Mouse (Mus musculus) midbrain, embryonic 13.5 days (tissue): ENCODE measurements around the gene Fbxo33. TPM values are rescaled to one million over a fixed set of nuclear protein-coding genes. Genes with fewer than 3 reads are reported as not detected.
"Not testable (repeated sequence)": the region's sequence is repeated elsewhere in the genome, so short reads cannot be mapped to it uniquely, and the experiment has no call there.

Source experiments
- ATAC-seq: fragments of 200-750 bp; cut with Nextera tagmentation; 2 replicates; pipeline ENCODE4 v1.8.0; 2017; ENCODE audit warnings: mild to moderate bottlenecking, moderate TSS enrichment, moderate library complexity
- H3K27ac ChIP-seq: fragments of 300-500 bp; sonication (generic); 2 replicates; pipeline ENCODE4 v1.5.1; 2015; ENCODE audit warnings: inconsistent platforms, mild to moderate bottlenecking, moderate library complexity
- H3K27me3 ChIP-seq: fragments of 300-500 bp; sonication (generic); 2 replicates; pipeline ENCODE4 v1.6.1; 2015; ENCODE audit warnings: mild to moderate bottlenecking, inconsistent platforms
- H3K36me3 ChIP-seq: fragments of 300-500 bp; sonication (generic); 2 replicates; pipeline ENCODE4 v1.6.1; 2015; ENCODE audit warnings: mild to moderate bottlenecking, inconsistent platforms
- H3K4me1 ChIP-seq: fragments of 300-500 bp; sonication (generic); replicated peaks from 2 replicates; pipeline ENCODE4 v1.6.1; 2015; ENCODE audit warnings: inconsistent platforms
- H3K4me2 ChIP-seq: fragments of 300-500 bp; sonication (generic); replicated peaks from 2 replicates; pipeline ENCODE4 v1.6.1; 2015; ENCODE audit warnings: moderate library complexity, mild to moderate bottlenecking, inconsistent platforms
- H3K4me3 ChIP-seq: fragments of 300-500 bp; sonication (generic); replicated peaks from 2 replicates; pipeline ENCODE4 v1.5.1; 2015; ENCODE audit warnings: mild to moderate bottlenecking, inconsistent platforms
- H3K9ac ChIP-seq: fragments of 300-500 bp; sonication (generic); replicated peaks from 2 replicates; pipeline ENCODE4 v1.6.1; 2015; ENCODE audit warnings: mild to moderate bottlenecking, inconsistent platforms
- H3K9me3 ChIP-seq: fragments of 300-500 bp; sonication (generic); 2 replicates; pipeline ENCODE4 v1.6.1; 2016; ENCODE audit warnings: mild to moderate bottlenecking, inconsistent platforms
- WGBS: fragments of 180-500 bp; shearing (Covaris S2); methylation state at CpG from one replicate; pipeline ENCODE4 v1.1.7; 2015; 5-methylcytosine and 5-hydroxymethylcytosine counted together
- polyA plus RNA-seq: library from polyadenylated mRNA; unstranded; fragments of >200 nt; fragmentation: Nextera tagmentation; extraction: Ambion mirVana; gene quantifications from 2 replicates; pipeline ENCODE4 v1.2.1, GENCODE M21; 2015

Gene Fbxo33
- 7.4 and 8.0 TPM in 2 replicates for polyA plus RNA-seq

DNA sequence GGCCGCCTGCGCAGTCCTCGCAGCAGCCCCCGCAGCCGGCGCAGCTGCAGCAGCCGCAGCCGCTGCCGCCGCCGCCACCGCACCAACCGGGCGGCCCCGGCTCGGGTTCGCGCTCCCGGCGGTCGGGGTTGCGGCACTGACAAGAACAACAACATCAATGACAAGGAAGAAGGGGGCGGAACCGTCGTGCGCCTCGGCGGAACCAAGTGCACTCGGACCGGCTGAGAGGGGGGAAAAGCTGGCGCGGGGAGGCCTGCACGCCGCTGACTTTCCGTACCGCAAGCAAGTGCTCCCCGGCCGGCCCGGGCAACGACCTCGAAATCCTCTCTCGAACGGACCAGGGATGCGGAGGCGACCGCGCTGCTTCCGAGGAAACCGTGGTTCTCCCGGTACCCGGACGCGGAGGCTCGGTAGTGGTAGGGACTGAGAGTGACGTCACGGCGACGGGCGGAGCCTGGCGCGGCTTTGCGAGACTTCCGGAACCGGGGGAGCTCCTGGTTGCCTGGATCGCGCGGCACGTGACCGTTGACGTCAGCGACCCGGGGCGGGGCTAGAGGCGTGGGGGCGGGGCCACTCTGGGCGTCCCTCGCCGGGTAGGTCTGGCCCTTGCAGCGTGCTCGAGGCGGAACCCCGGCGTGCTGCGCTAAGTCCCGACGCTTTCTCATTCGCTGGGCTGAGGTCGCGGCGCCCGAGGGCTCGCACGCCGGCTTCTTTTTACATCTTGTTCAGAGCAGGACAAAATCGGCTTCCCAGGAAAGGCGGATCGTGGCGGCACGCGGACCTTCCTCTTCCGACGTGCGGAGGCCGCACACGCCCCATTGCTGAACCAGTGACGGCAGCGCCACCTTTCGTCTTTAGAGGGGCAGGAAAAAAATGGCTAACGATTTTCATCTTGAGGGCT is at the start of gene Fbxo33:
Gene Fbxo33, minus strand, starts transcription at position 401 of the 901 bp plus-strand sequence.
- Histone ChIP-seq H3K4me2 (peak within 1 kb of the TSS; percentile 87), H3K36me3 (no peaks in the 10 kb centered on the region), H3K9ac (peak within 1 kb of the TSS; percentile 96), H3K4me1 (peaks cover 36% of the 10 kb centered on the region), H3K4me3 (peak within 1 kb of the TSS; percentile 99), H3K27me3 (no peaks in the 10 kb centered on the region), H3K27ac (peak within 1 kb of the TSS; percentile 97), H3K9me3 (no peaks in the 10 kb centered on the region)
- peak; percentile 97 for ATAC-seq
- whole genome bisulfite sequencing = under 1% methylated on average over 107 of the region's 109 CpGs

DNA sequence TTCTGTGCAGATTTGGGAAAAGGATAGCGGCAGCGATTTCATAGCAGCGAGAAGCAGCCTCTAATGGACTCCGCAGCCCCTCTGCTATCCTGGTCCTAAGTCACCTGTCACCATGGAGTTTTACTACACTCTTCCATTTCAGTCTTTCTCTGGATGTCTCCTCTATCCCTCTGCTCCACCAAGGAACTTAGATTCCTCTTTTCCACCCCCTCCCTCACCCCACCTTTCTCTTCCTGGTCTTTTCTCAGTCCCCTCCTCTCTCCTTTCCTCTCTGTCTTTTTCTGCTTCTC is 46.4 kb upstream of the Fbxo33 start:
- peak overlapping the region; percentile 24; the same call in 1 of the 2 replicates for H3K4me3 ChIP-seq
- H3K27ac ChIP-seq = peak overlapping the region; percentile 51; the same call in 1 of the 2 replicates
- no peaks in the 10 kb centered on the region for H3K9me3 ChIP-seq
- peak; percentile 62 for ATAC-seq
- WGBS = 62% methylated on average over 4 of the region's 4 CpGs
- peaks cover 14% of the 10 kb centered on the region for H3K4me1 ChIP-seq
- H3K4me2 ChIP-seq = peak overlapping the region; percentile 52
- H3K36me3 ChIP-seq = no peaks in the 10 kb centered on the region
- no peaks in the 10 kb centered on the region for H3K27me3 ChIP-seq
- H3K9ac ChIP-seq = peak overlapping the region; percentile 54; the same call in 1 of the 2 replicates

DNA sequence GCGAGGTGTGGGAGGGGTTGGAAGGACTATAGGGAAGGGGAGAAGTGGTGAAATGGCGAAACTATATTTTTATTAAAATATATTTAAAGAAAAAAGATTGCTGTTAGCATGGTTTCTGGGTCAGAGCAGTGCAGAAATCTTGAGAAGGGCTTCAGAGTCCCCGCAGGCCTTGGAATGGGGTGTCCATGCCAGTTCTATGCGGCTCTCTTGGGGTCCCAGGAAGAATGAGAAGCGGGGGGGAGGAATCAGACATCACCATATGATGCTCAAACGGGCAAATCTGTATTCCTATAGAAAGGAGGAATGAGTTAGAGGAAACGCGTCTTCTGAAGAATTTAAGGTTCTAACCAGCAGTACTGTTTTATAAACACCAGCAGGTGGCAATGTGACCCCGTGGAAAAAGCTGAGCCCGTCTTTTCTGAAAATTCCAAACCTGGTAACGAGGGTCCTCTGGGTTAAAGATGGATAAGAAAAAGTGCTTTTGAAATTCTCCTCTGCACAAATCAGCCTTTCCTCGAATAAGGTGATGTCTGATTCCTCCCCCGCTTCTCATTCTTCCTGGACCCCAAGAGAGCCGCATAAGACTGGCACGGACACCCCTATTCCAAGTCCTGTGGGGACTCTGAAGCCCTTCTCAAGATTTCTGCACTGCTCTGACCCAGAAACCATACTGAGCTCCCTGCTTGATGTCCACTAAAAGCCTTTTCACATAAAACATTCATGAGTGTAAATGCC is 45.8 kb upstream of the Fbxo33 start:
- no peaks in the 10 kb centered on the region for H3K27me3 ChIP-seq
- H3K9ac ChIP-seq = peak overlapping the region; percentile 54; the same call in 1 of the 2 replicates
- peak overlapping the region; percentile 24; the same call in 1 of the 2 replicates for H3K4me3 ChIP-seq
- WGBS = 28% methylated on average over 15 of the region's 15 CpGs
- H3K9me3 ChIP-seq = no peaks in the 10 kb centered on the region
- peak; percentile 70 for ATAC-seq
- peak overlapping the region; percentile 51; the same call in 1 of the 2 replicates for H3K27ac ChIP-seq
- H3K36me3 ChIP-seq = no peaks in the 10 kb centered on the region
- peak overlapping the region; percentile 52 for H3K4me2 ChIP-seq
- H3K4me1 ChIP-seq = peaks cover 19% of the 10 kb centered on the region

DNA sequence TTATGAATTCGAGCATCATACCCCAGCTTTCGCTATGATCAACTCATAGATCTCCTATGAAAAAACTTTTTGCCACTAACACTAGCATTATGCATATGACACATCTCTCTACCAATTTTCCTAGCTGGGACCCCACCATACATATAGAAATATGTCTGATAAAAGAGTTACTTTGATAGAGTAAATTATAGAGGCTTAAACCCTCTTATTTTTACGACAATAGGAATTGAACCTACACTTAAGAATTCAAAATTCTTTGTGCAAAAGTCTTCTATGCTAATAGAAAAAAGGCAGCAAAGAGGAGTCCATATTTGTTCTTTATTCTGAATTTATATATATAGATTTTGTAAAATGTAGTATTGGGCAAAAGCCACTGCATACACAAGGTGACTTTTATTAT is 43.3 kb upstream of the Fbxo33 start:
- WGBS = 85% methylated on average over 3 of the region's 3 CpGs
- no peak for ATAC-seq

DNA sequence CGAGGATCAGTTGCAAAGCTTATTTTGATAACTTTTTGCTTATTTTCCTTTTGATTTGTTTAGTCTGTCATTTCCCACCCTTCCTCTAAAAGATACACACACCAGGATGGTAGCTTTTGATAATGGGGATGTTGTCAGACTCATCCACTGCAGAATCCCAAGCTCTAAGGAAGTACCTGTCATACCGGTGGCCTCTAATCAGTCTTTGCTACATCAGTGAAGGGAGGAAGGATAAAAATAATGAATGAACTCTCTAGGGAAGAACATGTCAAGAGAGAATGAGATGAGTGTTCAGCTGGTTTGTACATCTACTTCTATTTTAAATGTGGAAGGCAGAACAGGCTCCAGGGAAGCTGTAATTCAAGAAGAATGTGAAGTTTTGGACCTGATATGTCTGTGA is 41.3 kb upstream of the Fbxo33 start:
- H3K9ac ChIP-seq = no peak overlapping the region
- H3K4me1 ChIP-seq = peaks cover 27% of the 10 kb centered on the region
- H3K27ac ChIP-seq = peak overlapping the region; percentile 79
- no peak overlapping the region for H3K4me2 ChIP-seq
- no peak overlapping the region for H3K4me3 ChIP-seq
- H3K36me3 ChIP-seq = no peaks in the 10 kb centered on the region
- peak; percentile 34 for ATAC-seq
- H3K9me3 ChIP-seq = no peaks in the 10 kb centered on the region
- no peaks in the 10 kb centered on the region for H3K27me3 ChIP-seq
- 64% methylated on average over 2 of the region's 2 CpGs for WGBS

More for the DNA sequence above, 43.3 kb upstream of the Fbxo33 start:
- H3K9ac ChIP-seq = no peak overlapping the region
- H3K27me3 ChIP-seq = no peaks in the 10 kb centered on the region
- no peak overlapping the region for H3K27ac ChIP-seq
- no peak overlapping the region for H3K4me3 ChIP-seq
- peaks cover 28% of the 10 kb centered on the region for H3K4me1 ChIP-seq
- no peaks in the 10 kb centered on the region for H3K36me3 ChIP-seq
- H3K4me2 ChIP-seq = no peak overlapping the region
- no peaks in the 10 kb centered on the region for H3K9me3 ChIP-seq

DNA sequence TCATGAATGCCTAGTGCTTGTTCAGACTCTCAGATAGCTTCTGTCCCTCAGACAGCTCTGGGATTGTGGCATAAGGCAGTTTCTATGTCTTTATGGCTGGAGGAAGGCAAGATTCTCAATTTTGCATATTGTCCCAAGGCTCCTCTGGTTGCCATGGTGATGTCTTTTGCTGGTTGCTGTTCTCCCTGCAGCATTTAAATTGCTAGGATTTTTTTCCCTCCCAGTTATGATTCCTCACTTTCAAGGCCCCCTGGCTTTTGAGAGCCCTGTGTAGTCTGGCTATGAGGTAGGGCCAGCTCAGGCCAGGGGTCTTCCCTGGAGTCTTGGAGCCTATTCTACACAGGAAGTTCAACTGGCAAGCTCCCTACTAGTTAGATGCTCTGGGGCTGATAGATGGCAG is 40.8 kb upstream of the Fbxo33 start:
- H3K9me3 ChIP-seq = no peaks in the 10 kb centered on the region

DNA sequence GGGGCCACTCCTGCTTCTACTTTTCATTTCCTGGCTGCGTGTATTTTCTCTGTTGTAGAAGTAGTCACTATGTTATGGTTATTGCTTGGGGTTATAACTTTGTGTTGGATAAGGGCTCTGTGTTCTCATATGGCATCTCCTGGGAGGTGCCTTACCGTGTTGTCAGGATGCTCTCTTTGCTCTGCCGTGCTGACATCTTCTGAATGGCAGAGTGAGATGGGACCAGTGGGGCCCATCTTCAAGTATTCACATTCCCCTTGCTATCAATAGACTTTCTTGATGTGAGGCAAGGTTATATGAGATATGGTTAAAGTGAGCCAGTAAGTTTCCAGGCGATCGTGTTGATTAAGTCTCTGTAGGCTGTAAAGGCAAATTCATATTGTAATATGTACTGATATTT is 39.5 kb upstream of the Fbxo33 start:
- Histone ChIP-seq H3K36me3 (no peaks in the 10 kb centered on the region), H3K9me3 (no peaks in the 10 kb centered on the region), H3K27me3 (no peaks in the 10 kb centered on the region), H3K4me3 (no peak overlapping the region), H3K4me2 (no peak overlapping the region), H3K4me1 (peaks cover 23% of the 10 kb centered on the region), H3K9ac (no peak overlapping the region), H3K27ac (no peak overlapping the region)
- 90% methylated on average over 5 of the region's 5 CpGs for WGBS
- ATAC-seq = no peak

More for the DNA sequence above, 40.8 kb upstream of the Fbxo33 start:
- no peaks in the 10 kb centered on the region for H3K36me3 ChIP-seq
- H3K4me2 ChIP-seq = no peak overlapping the region
- ATAC-seq = peak; percentile 82
- H3K9ac ChIP-seq = no peak overlapping the region
- no peak overlapping the region for H3K4me3 ChIP-seq
- H3K27me3 ChIP-seq = no peaks in the 10 kb centered on the region
- peaks cover 23% of the 10 kb centered on the region for H3K4me1 ChIP-seq
- H3K27ac ChIP-seq = peak overlapping the region; percentile 79

DNA sequence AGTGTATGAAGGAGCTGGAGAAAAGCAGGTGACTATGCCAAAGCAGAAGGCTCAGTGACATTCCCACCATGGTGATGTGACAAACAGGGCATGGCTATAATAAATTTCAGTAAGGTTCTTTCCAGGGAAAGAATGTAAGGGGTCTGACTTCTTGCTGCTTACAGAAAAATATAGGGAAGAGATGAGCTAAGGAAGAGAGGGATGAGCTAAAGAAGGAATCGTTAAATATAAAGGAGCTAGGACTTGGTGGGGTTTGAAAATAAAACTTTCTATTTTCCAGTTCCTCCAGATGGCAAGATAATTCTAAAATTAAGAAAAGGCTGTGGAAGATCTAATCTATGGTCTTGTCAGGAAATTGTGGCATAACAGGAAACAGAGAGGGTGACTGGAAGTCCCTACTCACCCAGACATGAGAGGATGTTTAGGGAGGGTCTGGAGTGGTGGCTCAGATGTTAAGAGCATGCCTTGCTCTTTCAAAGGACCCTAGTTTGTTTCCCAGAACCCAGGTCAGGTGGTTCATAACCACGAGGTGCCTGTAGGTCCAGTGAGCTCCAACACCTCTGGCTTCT is 30.8 kb upstream of the Fbxo33 start:
- Histone ChIP-seq H3K27ac (no peak overlapping the region), H3K4me2 (no peak overlapping the region), H3K9me3 (no peaks in the 10 kb centered on the region), H3K4me3 (no peak overlapping the region), H3K9ac (no peak overlapping the region), H3K36me3 (no peaks in the 10 kb centered on the region), H3K4me1 (no peaks in the 10 kb centered on the region), H3K27me3 (no peaks in the 10 kb centered on the region)
- ATAC-seq = no peak
- 89% methylated on average over 2 of the region's 2 CpGs for WGBS

DNA sequence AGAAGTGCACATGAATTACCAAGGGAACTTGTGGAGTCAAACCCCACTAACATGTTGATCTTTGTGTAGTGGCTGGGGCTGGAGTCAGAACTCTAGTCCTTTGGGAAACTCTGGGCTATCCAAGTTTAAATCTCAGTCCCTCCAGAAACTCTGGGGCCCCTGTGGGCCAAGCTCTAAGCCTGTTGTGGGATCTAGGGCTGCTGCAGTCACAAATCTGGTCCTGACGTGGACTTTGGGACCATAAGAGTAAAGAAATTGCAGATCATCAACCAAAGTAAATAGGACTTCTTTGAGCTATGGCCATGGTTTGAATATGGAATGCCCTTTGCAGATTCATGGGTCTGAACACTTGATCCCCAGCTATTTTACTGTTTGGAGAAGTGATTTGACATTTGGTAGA is 29.4 kb upstream of the Fbxo33 start:
- WGBS = 77% methylated on average over 1 of the region's 1 CpGs
- H3K4me3 ChIP-seq = no peak overlapping the region
- no peak for ATAC-seq
- H3K9me3 ChIP-seq = no peaks in the 10 kb centered on the region
- no peaks in the 10 kb centered on the region for H3K4me1 ChIP-seq
- no peaks in the 10 kb centered on the region for H3K27me3 ChIP-seq
- H3K27ac ChIP-seq = no peak overlapping the region
- H3K36me3 ChIP-seq = no peaks in the 10 kb centered on the region
- no peak overlapping the region for H3K4me2 ChIP-seq
- H3K9ac ChIP-seq = no peak overlapping the region

DNA sequence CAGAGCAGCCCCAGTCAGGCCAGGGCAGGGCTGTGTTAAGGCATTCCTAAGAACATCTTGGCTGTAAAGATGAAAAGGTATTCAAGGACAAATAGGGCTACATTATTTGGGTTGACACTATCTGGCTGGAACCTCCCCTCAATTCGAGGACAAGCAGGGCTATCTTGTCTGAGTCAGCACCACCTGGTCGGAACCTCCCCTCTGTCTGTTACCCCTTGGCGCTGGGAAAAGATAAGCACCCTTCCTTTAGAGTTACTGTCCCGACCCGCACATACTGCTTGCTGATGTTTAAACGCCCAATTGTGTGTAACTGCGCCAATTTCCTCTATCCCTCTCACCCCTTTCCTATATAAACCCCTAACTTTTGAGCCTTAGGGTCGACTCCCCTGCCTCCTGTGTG is 21.5 kb upstream of the Fbxo33 start:
- not testable (repeated sequence) for ATAC-seq
- 87% methylated on average over 8 of the region's 8 CpGs for WGBS

DNA sequence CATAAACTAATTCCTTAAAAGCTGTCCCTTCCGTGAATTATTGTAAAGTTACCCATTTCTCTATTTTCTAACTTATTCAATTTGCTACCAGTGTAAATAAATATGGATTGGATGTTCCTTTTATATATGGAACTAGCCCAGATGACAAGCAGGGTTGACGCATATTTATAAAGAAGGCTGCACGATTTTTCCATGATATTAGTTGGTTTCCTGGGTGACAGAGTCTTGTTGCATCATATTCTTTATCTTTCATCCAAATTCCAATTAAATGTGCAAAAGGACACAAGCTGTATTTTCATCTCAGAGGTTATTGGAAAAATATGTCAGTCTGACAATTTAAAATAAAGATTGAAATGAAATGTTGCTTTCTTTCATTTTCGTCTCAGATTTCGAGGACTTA is 18.9 kb upstream of the Fbxo33 start:
- H3K9ac ChIP-seq = no peak overlapping the region
- H3K4me2 ChIP-seq = no peak overlapping the region
- H3K4me3 ChIP-seq = no peak overlapping the region
- no peak overlapping the region for H3K27ac ChIP-seq
- H3K36me3 ChIP-seq = no peaks in the 10 kb centered on the region
- no peak for ATAC-seq
- no peaks in the 10 kb centered on the region for H3K27me3 ChIP-seq
- no peaks in the 10 kb centered on the region for H3K9me3 ChIP-seq
- 89% methylated on average over 5 of the region's 5 CpGs for WGBS
- H3K4me1 ChIP-seq = no peaks in the 10 kb centered on the region

More for the DNA sequence above, 21.5 kb upstream of the Fbxo33 start:
- H3K4me3 ChIP-seq, H3K4me1 ChIP-seq, H3K9ac ChIP-seq, H3K27ac ChIP-seq, H3K27me3 ChIP-seq, H3K4me2 ChIP-seq, H3K9me3 ChIP-seq, H3K36me3 ChIP-seq: not testable (repeated sequence)

DNA sequence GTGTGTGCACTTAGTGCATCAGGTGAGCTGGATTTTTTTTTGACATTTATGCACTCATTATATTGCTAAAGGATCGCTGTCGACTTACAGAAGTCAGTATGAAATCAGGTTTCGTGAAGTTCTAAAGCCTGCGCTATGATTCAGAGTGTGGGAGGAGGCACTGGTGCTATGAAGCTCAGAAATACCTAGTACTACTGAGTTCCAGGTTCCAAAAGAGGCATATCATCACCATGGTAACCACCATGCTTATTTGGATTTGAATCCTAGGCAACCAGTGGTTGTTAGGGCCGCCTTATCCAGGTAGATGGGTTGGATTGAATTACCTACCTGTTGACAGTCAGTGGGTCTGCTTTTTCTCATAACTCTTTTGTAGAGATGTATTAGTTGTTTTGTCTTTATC is 8.9 kb upstream of the Fbxo33 start:
- H3K4me2 ChIP-seq = no peak overlapping the region
- no peak overlapping the region for H3K4me3 ChIP-seq
- no peaks in the 10 kb centered on the region for H3K36me3 ChIP-seq
- no peak for ATAC-seq
- no peak overlapping the region for H3K9ac ChIP-seq
- no peak overlapping the region for H3K27ac ChIP-seq
- no peaks in the 10 kb centered on the region for H3K4me1 ChIP-seq
- no peaks in the 10 kb centered on the region for H3K9me3 ChIP-seq
- 91% methylated on average over 5 of the region's 5 CpGs for WGBS
- H3K27me3 ChIP-seq = no peaks in the 10 kb centered on the region
